Mouse (Mus musculus): ENCODE results near the gene Sox12. TPM values are rescaled to one million over a fixed set of nuclear protein-coding genes. Genes with fewer than 3 reads are reported as not detected.

Gene Sox12
- total and polyA plus RNA-seq, 2 experiments from 2014 or later, result 10.1 to 49.7 TPM

- no peaks in the 10 kb centered on the region for H3K9me3 ChIP-seq (ENCODE audit: low read length)
- H3K4me3 ChIP-seq (ENCODE audit: low read length), result no peak overlapping the region
- DNase-seq (ENCODE audit: low spot score), result no peak
- no peak overlapping the region for H3K4me2 ChIP-seq (ENCODE audit: low read depth, low read length)
- WGBS, result 77% methylated on average over 6 of the region's 6 CpGs
- ATAC-seq, result no peak
- no peaks in the 10 kb centered on the region for H3K27me3 ChIP-seq (ENCODE audit: insufficient read depth, low read length)
- no peak overlapping the region for H3K9ac ChIP-seq (replicated peaks; ENCODE audit: low read length)
- H3K36me3 ChIP-seq (ENCODE audit: insufficient read depth, low read length), result no peaks in the 10 kb centered on the region
- no peak overlapping the region for H3K27ac ChIP-seq
- TF ChIP-seq CTCF (IDR thresholded peaks at IDR 0.05; ENCODE audit: low read depth), result no peak
- H3K4me1 ChIP-seq (ENCODE audit: insufficient read depth, low read length), result peaks cover 19% of the 10 kb centered on the region
Measured at GRCm38 (mm10) chr2:152409781-152410180, 11.9 kb upstream of the Sox12 start.

GRCm38 (mm10) chr2:152406126-152406525, 8.3 kb upstream of the Sox12 start:
- Histone ChIP-seq H3K4me2 (ENCODE audit: low read depth, low read length) (peak overlapping the region; percentile 59), H3K9ac (replicated peaks; ENCODE audit: low read length) (0 out of 2 replicates have a peak overlapping the region, but pooled peaks have one; percentile 15), H3K4me1 (ENCODE audit: insufficient read depth, low read length) (peaks cover 14% of the 10 kb centered on the region), H3K9me3 (ENCODE audit: low read length) (no peaks in the 10 kb centered on the region), H3K4me3 (ENCODE audit: low read length) (peak overlapping the region; percentile 27), H3K27me3 (ENCODE audit: insufficient read depth, low read length) (no peaks in the 10 kb centered on the region), H3K27ac (peak overlapping the region; percentile 59; the same call in 1 of the 2 replicates), H3K36me3 (ENCODE audit: insufficient read depth, low read length) (no peaks in the 10 kb centered on the region)
- WGBS, result under 1% methylated on average over 19 of the region's 19 CpGs
- no peak for TF ChIP-seq CTCF (IDR thresholded peaks at IDR 0.05; ENCODE audit: low read depth)
- ATAC-seq (peak; percentile 97), DNase-seq (ENCODE audit: low spot score) (peak; percentile 97)

GRCm38 (mm10) chr2:152399122-152399542, 1.3 kb upstream of the Sox12 start:
- peak overlapping the region; percentile 56 for H3K4me3 ChIP-seq (ENCODE audit: low read length)
- TF ChIP-seq CTCF (IDR thresholded peaks at IDR 0.05; ENCODE audit: low read depth), result no peak
- H3K27ac ChIP-seq, result peak overlapping the region; percentile 99
- H3K36me3 ChIP-seq (ENCODE audit: insufficient read depth, low read length), result no peaks in the 10 kb centered on the region
- H3K27me3 ChIP-seq (ENCODE audit: insufficient read depth, low read length), result no peaks in the 10 kb centered on the region
- no peaks in the 10 kb centered on the region for H3K9me3 ChIP-seq (ENCODE audit: low read length)
- H3K4me2 ChIP-seq (ENCODE audit: low read depth, low read length), result peak overlapping the region; percentile 94
- WGBS, result under 1% methylated on average over 13 of the region's 13 CpGs
- H3K9ac ChIP-seq (replicated peaks; ENCODE audit: low read length), result peak overlapping the region; percentile 78
- DNase-seq (ENCODE audit: low spot score), result peak; percentile 67
- H3K4me1 ChIP-seq (ENCODE audit: insufficient read depth, low read length), result peaks cover 13% of the 10 kb centered on the region; the same call in 1 of the 2 replicates
- ATAC-seq, result no peak

GRCm38 (mm10) chr2:152398691-152399090, 828 bp upstream of the Sox12 start:
- under 1% methylated on average over 38 of the region's 38 CpGs for WGBS
- ATAC-seq, result peak; percentile 82

GRCm38 (mm10) chr2:152397004-152397589, 766 bp downstream of the Sox12 start:
- Histone ChIP-seq H3K9me3 (ENCODE audit: low read length) (no peaks in the 10 kb centered on the region), H3K9ac (replicated peaks; ENCODE audit: low read length) (peak overlapping the region; percentile 78), H3K36me3 (ENCODE audit: insufficient read depth, low read length) (no peaks in the 10 kb centered on the region), H3K4me3 (ENCODE audit: low read length) (peak overlapping the region; percentile 56), H3K4me2 (ENCODE audit: low read depth, low read length) (peak overlapping the region; percentile 94), H3K27ac (peak overlapping the region; percentile 99), H3K27me3 (ENCODE audit: insufficient read depth, low read length) (no peaks in the 10 kb centered on the region), H3K4me1 (ENCODE audit: insufficient read depth, low read length) (peaks cover 18% of the 10 kb centered on the region; the same call in 1 of the 2 replicates)
- WGBS, result under 1% methylated on average over 66 of the region's 77 CpGs
- DNase-seq (ENCODE audit: low spot score) (peak; percentile 92), ATAC-seq (peak; percentile 11)
- no peak for TF ChIP-seq CTCF (IDR thresholded peaks at IDR 0.05; ENCODE audit: low read depth)

More at GRCm38 (mm10) chr2:152398691-152399090, 828 bp upstream of the Sox12 start:
- DNase-seq (ENCODE audit: low spot score), result peak; percentile 96
- H3K27me3 ChIP-seq (ENCODE audit: insufficient read depth, low read length), result no peaks in the 10 kb centered on the region
- H3K27ac ChIP-seq, result peak overlapping the region; percentile 99
- H3K9ac ChIP-seq (replicated peaks; ENCODE audit: low read length), result peak overlapping the region; percentile 78
- no peaks in the 10 kb centered on the region for H3K36me3 ChIP-seq (ENCODE audit: insufficient read depth, low read length)
- H3K4me1 ChIP-seq (ENCODE audit: insufficient read depth, low read length), result peaks cover 17% of the 10 kb centered on the region; the same call in 1 of the 2 replicates
- no peak for TF ChIP-seq CTCF (IDR thresholded peaks at IDR 0.05; ENCODE audit: low read depth)
- H3K9me3 ChIP-seq (ENCODE audit: low read length), result no peaks in the 10 kb centered on the region
- H3K4me2 ChIP-seq (ENCODE audit: low read depth, low read length), result peak overlapping the region; percentile 94
- H3K4me3 ChIP-seq (ENCODE audit: low read length), result peak overlapping the region; percentile 56

GRCm38 (mm10) chr2:152396110-152397003, 1.5 kb downstream of the Sox12 start:
- DNase-seq (ENCODE audit: low spot score) (peak; percentile 97), ATAC-seq (peak; percentile 76)
- peak overlapping the region; percentile 99 for H3K27ac ChIP-seq
- peak; percentile 74 for TF ChIP-seq CTCF (IDR thresholded peaks at IDR 0.05; ENCODE audit: low read depth)
- H3K27me3 ChIP-seq (ENCODE audit: insufficient read depth, low read length), result no peaks in the 10 kb centered on the region
- peaks cover 18% of the 10 kb centered on the region; the same call in 1 of the 2 replicates for H3K4me1 ChIP-seq (ENCODE audit: insufficient read depth, low read length)
- no peaks in the 10 kb centered on the region for H3K36me3 ChIP-seq (ENCODE audit: insufficient read depth, low read length)
- no peaks in the 10 kb centered on the region for H3K9me3 ChIP-seq (ENCODE audit: low read length)
- H3K9ac ChIP-seq (replicated peaks; ENCODE audit: low read length), result peak overlapping the region; percentile 78
- WGBS, result under 1% methylated on average over 44 of the region's 46 CpGs
- peak overlapping the region; percentile 94 for H3K4me2 ChIP-seq (ENCODE audit: low read depth, low read length)
- H3K4me3 ChIP-seq (ENCODE audit: low read length), result peak overlapping the region; percentile 56
